Mouse (Mus musculus) brain, embryonic 14.5 days (tissue): Measurements from ENCODE around the gene Ppp2r5e. TPM values are rescaled to one million over a fixed set of nuclear protein-coding genes. Genes with fewer than 3 reads are reported as not detected.
A peak's percentile ranks its signal among the peaks of the same experiment; 100 is the strongest.

Source experiments
- DNase-seq: peaks from one replicate; pipeline ENCODE4 v3.0.0-alpha.2; 2011; ENCODE audit warnings: low read depth
- CTCF ChIP-seq: fragments of 200-500 bp; IDR thresholded peaks from 2 replicates; pipeline ENCODE4 v1.5.1; 2012; ENCODE audit warnings: inconsistent platforms, mild to moderate bottlenecking, moderate library complexity, borderline replicate concordance; ENCODE audit not compliant: insufficient read depth, insufficient read length; ENCODE audit errors: extremely low read depth
- POLR2A ChIP-seq: fragments of 200-500 bp; IDR thresholded peaks from 2 replicates; pipeline ENCODE4 v1.6.1; 2012; ENCODE audit warnings: mild to moderate bottlenecking, inconsistent platforms, borderline replicate concordance; ENCODE audit not compliant: poor library complexity, insufficient read depth, insufficient read length, severe bottlenecking; ENCODE audit errors: extremely low read depth
- polyA plus RNA-seq: library from polyadenylated mRNA; depleted of rRNA; stranded (reverse); fragments of >200 nt; gene quantifications from 2 replicates; pipeline ENCODE4 v1.2.3, GENCODE M21; 2012

The Ppp2r5e gene
- polyA plus RNA-seq, 1 experiment, result 48.3 TPM

DNA sequence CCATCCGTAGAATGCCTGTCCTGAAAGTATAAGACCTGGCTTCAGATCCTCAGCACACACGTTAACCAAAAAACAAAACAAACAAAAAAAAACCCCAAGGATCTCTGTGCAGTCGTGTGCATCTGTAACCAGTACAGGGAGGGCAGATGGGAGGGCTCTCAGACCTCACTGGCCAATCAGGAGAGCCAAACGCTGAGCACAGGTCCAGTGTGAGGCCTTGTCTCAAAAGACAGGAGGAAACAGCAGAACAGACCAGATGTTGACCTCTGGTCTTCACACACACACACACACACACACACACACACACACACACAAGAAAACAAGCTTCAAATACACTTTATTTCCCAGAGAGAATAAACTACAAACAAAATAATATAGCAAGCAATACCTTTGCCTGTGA is 3.4 kb upstream of the Ppp2r5e start:
- TF ChIP-seq POLR2A (no peak), CTCF (no peak)
- no peak for DNase-seq

DNA sequence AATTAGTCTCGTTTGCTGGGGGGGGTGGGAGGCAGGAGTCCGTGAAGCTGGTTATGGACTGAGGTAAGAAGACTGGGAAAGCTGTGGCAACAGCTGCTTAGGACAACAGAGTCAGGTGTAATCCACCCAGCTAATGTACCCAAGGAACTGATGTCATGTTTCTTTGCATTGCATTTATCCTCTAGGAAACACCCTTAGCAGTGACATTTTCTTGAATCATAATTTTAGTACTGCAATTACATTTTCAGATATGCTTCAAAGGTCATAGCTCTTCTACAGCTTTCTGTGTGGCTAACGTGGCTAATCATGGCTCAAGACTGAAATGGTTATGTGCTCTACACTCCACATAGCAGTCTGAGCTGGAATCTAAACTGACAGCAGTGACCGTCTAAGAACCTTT is 2.9 kb upstream of the Ppp2r5e start:
- no peak for TF ChIP-seq CTCF
- TF ChIP-seq POLR2A, result no peak

DNA sequence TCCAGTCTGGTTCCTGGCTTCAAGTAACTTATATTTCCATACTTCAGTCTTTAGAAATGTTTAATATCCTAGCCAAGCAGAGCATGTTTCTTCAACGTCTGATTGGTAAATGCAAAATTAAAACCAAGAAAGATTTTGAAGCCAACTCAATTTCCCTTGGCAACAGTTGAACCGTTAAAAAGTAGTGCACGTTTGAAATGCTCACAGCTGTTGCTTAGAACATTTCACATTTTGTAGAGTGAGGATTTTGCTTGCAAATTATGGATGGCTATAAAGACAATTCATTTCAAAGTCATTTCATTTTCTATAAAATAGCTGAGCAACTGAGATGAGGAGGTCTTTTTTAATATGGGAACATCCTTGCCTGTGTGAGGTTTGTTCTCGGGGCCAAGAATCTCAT is 1.7 kb upstream of the Ppp2r5e start:
- peak; percentile 25 for DNase-seq
- TF ChIP-seq CTCF (no peak), POLR2A (no peak)

More for the DNA sequence above, 2.9 kb upstream of the Ppp2r5e start:
- DNase-seq, result no peak

DNA sequence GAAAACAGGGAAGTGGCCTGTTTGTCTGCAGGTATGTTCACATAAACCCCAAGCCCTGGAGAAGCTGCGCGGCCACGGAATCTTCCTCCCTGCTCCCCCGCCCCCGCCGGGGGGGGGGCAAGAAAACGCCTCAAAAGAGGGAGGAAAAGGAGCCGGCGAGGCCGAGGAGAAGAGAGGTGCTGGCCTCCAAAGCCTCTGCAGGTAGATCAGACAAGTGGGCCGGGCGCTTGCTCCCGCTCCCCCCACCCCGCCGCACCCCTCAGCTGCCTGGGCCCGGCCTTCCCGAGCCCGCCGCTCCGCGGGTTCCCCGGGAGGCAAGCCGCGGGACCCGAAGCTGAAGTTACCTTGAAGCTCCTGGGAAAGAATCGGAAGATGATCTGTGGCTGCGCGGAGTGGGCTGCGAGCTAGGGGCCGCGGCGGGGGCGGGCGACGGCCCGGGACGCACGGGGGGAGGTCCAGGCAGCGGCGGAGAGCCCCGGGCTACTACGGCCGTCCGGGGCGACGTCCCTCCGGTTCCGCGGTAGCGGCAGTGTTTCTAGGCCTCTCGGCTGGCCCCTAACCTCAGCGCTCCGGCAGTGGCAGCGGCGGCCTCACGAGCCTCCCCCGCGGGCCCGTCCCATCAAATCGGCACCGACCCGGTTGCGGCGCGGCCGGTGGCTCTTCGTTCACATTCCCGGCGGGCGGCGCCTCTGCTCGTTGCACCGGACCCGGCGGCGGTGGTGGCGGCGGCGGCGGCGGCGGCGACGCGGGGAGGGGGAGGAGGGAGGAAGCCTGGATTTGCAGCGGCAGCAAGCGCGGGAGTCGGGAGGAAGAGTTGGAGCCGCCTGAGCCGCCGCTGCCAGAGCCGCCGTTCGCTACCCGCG is 523 bp downstream of the Ppp2r5e start:
- peak; percentile 43 for DNase-seq
- TF ChIP-seq POLR2A (peak; percentile 46; the same call in 1 of the 2 replicates), CTCF (no peak)

DNA sequence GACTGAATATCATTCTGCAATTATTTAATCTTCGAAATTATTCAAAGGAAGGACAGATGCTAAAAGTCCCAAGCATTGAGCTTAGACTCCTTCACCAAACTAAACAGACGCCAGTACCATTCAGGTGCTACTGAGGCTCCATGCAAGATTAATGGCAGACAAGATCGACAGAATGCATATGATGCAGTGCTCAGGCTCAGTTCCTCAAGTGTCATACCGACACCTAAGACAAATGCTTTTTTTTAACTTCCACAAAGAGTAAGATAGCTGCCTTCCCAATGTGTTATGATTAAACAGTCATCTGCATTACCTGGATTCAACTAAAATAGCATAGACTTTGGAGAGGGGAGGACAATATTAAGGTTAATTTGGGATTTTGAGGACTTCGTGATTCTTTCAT is 1.6 kb downstream of the Ppp2r5e start:
- no peak for TF ChIP-seq CTCF

DNA sequence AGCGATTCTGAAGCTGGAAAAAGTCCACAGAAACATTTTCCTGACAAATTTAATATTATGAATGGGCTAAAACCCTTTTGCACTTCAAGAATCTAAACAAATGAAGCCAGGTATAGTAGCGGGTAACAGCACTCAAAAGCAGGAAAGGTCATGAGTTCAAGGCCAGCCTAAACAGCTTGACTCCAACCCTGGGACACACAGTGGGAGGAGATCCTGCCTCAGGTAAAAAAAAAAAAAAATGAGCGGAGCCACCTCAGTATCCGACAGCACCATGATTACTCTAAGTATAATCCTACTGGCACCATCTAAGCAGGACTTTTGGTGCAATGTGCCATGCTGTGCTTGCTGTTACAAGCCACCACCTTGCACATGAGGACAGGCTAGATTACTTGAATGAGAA is 2.2 kb downstream of the Ppp2r5e start:
- DNase-seq, result no peak
- TF ChIP-seq POLR2A (no peak), CTCF (no peak)

More for the DNA sequence above, 1.6 kb downstream of the Ppp2r5e start:
- DNase-seq, result no peak

DNA sequence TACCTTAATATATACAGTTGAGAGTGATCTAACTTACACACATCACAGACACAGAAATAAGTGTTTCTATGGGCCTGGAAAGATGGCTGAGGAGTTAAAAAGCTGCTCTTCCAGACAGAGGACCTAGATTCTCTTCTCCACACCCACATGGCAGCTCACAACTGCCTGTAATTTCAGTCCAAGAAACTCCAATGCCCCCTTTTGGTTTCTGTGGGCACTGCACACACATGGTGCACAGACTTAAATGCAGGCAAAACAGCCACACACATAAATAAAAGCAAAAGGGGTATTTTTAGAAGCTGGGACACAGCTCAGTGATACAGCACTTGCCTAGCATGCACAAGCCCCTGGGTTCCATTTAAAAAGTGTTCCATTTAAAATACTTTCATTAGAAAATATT is 8.5 kb downstream of the Ppp2r5e start:
- TF ChIP-seq POLR2A (no peak), CTCF (no peak)
- no peak for DNase-seq

DNA sequence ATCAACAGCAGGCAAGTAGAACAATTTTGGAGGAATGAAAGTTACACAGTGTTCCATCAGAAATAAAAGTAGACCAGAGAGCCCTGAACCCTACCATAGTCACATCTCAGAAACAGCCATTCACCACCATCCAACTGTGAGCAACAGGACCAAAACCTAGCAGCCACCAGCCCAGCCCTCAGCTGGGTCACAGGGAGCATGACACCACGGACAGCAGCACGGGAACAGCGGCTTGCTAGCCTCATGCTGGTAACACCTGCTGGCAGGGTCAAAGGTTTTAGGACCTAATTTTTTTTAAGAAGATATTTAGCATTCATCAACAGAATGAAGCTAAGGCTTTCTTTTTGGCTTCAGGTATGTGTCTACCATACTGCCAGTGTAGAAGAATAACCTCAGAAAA is 12.3 kb downstream of the Ppp2r5e start:
- no peak for TF ChIP-seq CTCF
- TF ChIP-seq POLR2A, result no peak
- no peak for DNase-seq

DNA sequence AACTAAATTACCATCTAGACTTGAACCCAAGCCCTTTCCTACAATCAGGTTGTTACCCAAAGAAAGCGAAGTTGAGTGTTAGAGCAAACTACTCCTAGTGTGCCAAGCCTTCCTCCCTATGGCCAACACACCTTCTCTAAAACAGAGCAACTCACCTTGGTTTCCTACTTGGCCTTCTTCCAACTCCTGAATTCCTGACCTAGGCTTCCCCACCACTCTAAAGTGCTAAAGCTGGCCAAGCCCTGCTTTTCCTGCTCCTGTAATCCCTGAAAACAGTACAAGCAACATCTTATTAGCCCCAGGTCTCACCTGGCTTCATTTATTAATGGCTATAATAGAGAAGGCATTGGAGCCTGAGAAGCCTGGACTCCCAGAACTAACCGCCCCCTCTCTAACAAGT is 17.0 kb downstream of the Ppp2r5e start:
- DNase-seq, result no peak
- TF ChIP-seq CTCF (no peak), POLR2A (no peak)

DNA sequence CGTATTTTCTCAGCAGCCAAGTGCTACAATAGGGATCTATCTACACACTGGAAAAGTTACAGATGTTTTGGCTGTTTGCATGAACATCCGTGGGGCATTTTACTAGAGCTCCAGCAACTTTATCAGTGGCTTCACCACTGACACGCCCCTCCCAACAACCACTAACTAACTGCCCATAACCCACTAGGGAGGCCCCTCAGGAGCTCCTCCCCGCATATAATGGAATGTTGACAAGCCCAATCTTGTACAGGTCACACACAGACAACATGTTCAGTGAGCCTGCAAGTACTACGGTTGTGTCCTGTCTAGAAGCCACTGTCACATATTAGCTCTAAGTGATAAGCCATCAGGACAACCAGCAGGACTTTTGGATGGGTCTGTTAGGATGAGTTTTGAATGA is 18.8 kb downstream of the Ppp2r5e start:
- TF ChIP-seq POLR2A, result no peak
- TF ChIP-seq CTCF, result no peak
- DNase-seq, result no peak

DNA sequence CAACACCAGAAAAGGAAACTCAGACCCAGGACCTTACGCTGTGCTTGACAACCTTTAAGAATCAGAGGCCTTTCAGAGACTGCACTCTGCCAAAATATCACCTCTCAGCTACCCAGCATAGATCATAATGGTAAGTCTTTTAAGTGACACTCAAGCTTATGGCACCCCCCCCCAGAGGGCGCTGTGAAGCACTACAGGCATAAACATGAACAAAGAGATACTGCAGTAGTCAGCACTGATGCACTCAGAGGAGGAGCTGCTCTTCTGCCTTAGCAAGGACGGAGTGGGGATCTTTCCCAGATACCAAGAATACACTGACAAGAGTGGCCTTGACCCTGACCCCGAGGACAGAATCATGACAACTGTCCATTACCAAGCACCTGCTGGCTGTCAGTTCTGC is 23.8 kb downstream of the Ppp2r5e start:
- peak; percentile 14 for DNase-seq
- TF ChIP-seq POLR2A, result no peak
- TF ChIP-seq CTCF, result no peak; the same call in 1 of the 2 replicates

DNA sequence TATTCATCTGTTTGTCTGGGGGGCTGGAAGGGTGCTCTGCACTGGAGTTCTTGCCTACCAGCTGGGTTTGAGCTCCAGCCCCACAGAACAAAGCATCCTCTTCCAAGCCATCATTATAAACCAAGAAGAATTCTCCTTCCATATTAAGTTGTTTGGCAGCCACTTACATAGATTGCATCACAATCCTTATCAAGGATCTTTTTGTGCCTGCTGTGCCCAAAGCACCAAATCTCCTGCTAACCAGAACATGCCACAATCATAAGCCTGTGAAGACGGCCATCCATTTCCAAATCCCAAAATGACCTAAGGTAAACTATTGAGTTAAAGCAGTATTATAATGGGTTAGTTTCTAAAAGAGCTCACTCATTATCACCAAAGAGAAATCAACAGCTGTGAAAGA is 25.9 kb downstream of the Ppp2r5e start:
- no peak for DNase-seq
- TF ChIP-seq POLR2A (no peak), CTCF (no peak)
